Mouse (Mus musculus) midbrain, postnatal 0 days (tissue): ENCODE results near the gene Srsf3. TPM values are rescaled to one million over a fixed set of nuclear protein-coding genes. Genes with fewer than 3 reads are reported as not detected.

Source experiments
- ATAC-seq: fragments of 200-750 bp; cut with Nextera tagmentation; 2 replicates; pipeline ENCODE4 v1.8.0; 2017; ENCODE audit warnings: moderate number of reproducible peaks, mild to moderate bottlenecking, moderate TSS enrichment, moderate library complexity; ENCODE audit not compliant: low FRiP score
- DNase-seq: peaks from one replicate; pipeline ENCODE4 v3.0.0-alpha.2; 2015; ENCODE audit warnings: low spot score
- H3K27ac ChIP-seq: fragments of 300-500 bp; sonication (generic); 2 replicates; pipeline ENCODE4 v1.5.1; 2014; ENCODE audit warnings: low read depth, mild to moderate bottlenecking, low read length, mixed read lengths
- H3K27me3 ChIP-seq: fragments of 300-500 bp; sonication (generic); 2 replicates; pipeline ENCODE4 v1.6.1; 2014; ENCODE audit warnings: low read length, control low read depth, mixed read lengths; ENCODE audit not compliant: insufficient read depth
- H3K36me3 ChIP-seq: fragments of 300-500 bp; sonication (generic); 2 replicates; pipeline ENCODE4 v1.6.1; 2014; ENCODE audit warnings: low read length, control low read depth, mixed read lengths; ENCODE audit not compliant: insufficient read depth
- H3K4me1 ChIP-seq: fragments of 300-500 bp; sonication (generic); 2 replicates; pipeline ENCODE4 v1.6.1; 2014; ENCODE audit warnings: mild to moderate bottlenecking, control low read depth, antibody characterized with exemption, low read length, mixed read lengths; ENCODE audit not compliant: insufficient read depth
- H3K4me2 ChIP-seq: fragments of 300-500 bp; sonication (generic); 2 replicates; pipeline ENCODE4 v1.6.1; 2014; ENCODE audit warnings: low read depth, mild to moderate bottlenecking, low read length, mixed read lengths; ENCODE audit not compliant: poor library complexity, severe bottlenecking
- H3K4me3 ChIP-seq: fragments of 300-500 bp; sonication (generic); 2 replicates; pipeline ENCODE4 v1.5.1; 2014; ENCODE audit warnings: low read depth, mild to moderate bottlenecking, low read length, moderate library complexity
- H3K9ac ChIP-seq: fragments of 300-500 bp; sonication (generic); replicated peaks from 2 replicates; pipeline ENCODE4 v1.6.1; 2014; ENCODE audit warnings: mild to moderate bottlenecking, low read length, moderate library complexity, mixed read lengths; ENCODE audit not compliant: poor library complexity, severe bottlenecking
- H3K9me3 ChIP-seq: fragments of 300-500 bp; sonication (generic); 2 replicates; pipeline ENCODE4 v1.6.1; 2016; ENCODE audit warnings: low read length, control low read depth
- CTCF ChIP-seq: IDR thresholded peaks from 2 replicates; pipeline ENCODE4 v1.5.1; 2016; ENCODE audit warnings: antibody characterized with exemption, mild to moderate bottlenecking
- WGBS: fragments of 180-500 bp; shearing (Covaris S2); extraction: QIAGEN DNeasy Blood & Tissue Kit; methylation state at CpG from one replicate; pipeline ENCODE4 v1.1.7; 2014; 5-methylcytosine and 5-hydroxymethylcytosine counted together
- polyA plus RNA-seq: library from polyadenylated mRNA; unstranded; fragments of >200 nt; fragmentation: Nextera tagmentation; extraction: Ambion mirVana; gene quantifications from 2 replicates; pipeline ENCODE4 v1.2.1, GENCODE M21; 2015
- total RNA-seq: library from RNA; depleted of rRNA; stranded (reverse); fragments of >200 nt; gene quantifications from 2 replicates; pipeline ENCODE4 v1.2.3, GENCODE M21; 2014

The Srsf3 gene
- total and polyA plus RNA-seq, 2 experiments from 2014 or later, result 119 to 296 TPM

DNA sequence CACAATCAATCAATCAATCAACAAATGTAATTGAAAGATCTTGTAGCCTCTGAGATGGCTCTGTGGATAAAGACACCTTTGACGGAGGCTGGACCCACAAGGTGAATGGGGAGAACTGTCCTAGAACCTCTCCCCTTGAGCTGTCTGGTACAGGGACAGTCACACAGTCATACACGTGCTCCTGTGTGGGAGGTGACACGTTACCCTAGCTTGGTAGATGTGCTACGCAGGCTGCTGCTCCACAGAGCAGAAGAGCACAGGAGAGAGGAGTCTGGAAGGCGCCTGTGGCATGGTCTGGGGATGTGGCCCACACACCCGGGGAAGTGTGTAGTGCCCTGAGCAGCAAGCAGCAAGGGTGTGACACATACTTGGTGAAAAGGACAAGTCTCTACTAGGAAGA, 22.0 kb downstream of the Srsf3 start:
- Histone ChIP-seq H3K4me3 (no peak overlapping the region), H3K4me2 (no peak overlapping the region), H3K36me3 (0 out of 2 replicates have a peak, but pooled peaks cover 2% of the 10 kb centered on the region), H3K27me3 (no peaks in the 10 kb centered on the region), H3K4me1 (no peaks in the 10 kb centered on the region), H3K9ac (no peak overlapping the region), H3K9me3 (no peaks in the 10 kb centered on the region), H3K27ac (no peak overlapping the region)
- WGBS, result 80% methylated on average over 6 of the region's 6 CpGs
- DNase-seq (no peak), ATAC-seq (no peak)
- TF ChIP-seq CTCF, result no peak

- 0 out of 2 replicates have a peak, but pooled peaks cover 2% of the 10 kb centered on the region for H3K36me3 ChIP-seq
- no peaks in the 10 kb centered on the region for H3K27me3 ChIP-seq
- no peaks in the 10 kb centered on the region for H3K9me3 ChIP-seq
- 72% methylated on average over 5 of the region's 5 CpGs for WGBS
- no peak overlapping the region for H3K27ac ChIP-seq
- no peaks in the 10 kb centered on the region for H3K4me1 ChIP-seq
- no peak for ATAC-seq
- no peak overlapping the region for H3K9ac ChIP-seq
- TF ChIP-seq CTCF, result no peak
- H3K4me3 ChIP-seq, result no peak overlapping the region
- H3K4me2 ChIP-seq, result no peak overlapping the region
- DNase-seq, result no peak
Measured at GRCm38 (mm10) chr17:29055586-29055985, 23.2 kb downstream of the Srsf3 start.

DNA sequence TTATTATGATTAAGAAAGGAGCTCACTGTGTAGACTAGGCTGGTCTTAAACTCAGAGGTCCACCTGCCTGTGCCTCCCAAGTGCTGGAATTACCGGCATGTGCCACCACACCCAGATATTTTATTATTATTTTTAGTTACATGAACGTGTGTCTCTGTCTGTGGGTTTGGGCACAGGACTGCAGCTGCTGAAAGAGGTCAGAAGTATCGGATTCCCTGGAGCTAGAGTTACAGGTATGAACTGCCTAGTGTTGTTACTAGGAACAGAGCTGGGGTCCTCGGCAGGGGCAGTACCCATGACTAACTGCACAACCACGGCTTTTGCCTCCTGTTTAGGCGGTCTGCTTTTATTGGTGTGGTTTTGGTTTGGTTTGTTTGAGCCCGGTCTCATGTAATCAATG, 23.8 kb downstream of the Srsf3 start:
- ATAC-seq (no peak), DNase-seq (no peak)
- Histone ChIP-seq H3K4me2 (no peak overlapping the region), H3K4me3 (no peak overlapping the region), H3K27ac (no peak overlapping the region), H3K36me3 (0 out of 2 replicates have a peak, but pooled peaks cover 2% of the 10 kb centered on the region), H3K27me3 (no peaks in the 10 kb centered on the region), H3K4me1 (no peaks in the 10 kb centered on the region), H3K9me3 (no peaks in the 10 kb centered on the region), H3K9ac (no peak overlapping the region)
- TF ChIP-seq CTCF, result no peak
- 43% methylated on average over 7 of the region's 7 CpGs for WGBS

DNA sequence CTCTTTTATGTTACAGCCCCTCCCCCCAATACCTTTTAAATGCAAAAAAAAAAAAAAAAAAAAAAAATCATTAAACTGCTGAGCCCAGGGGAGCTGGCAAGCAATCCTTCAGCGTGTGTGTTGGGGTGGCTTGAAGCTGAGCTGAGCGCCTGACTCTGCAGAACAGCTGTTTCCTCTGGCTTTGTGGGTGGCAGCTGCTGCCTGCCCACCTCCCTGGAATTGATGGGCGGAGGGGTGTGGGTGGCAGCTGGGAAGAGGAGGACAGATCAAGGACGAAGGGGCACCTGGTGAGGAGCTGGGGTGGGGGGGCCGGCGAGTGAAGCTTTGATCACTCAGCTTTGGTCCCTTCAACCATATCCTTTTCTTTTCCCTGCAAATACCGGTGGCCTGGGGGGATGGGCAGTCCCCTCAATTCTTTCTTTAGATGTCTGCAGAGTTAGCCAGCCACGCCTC, 24.3 kb downstream of the Srsf3 start:
- Histone ChIP-seq H3K9ac (no peak overlapping the region), H3K27me3 (no peaks in the 10 kb centered on the region), H3K36me3 (0 out of 2 replicates have a peak, but pooled peaks cover 2% of the 10 kb centered on the region), H3K4me1 (no peaks in the 10 kb centered on the region), H3K4me2 (no peak overlapping the region), H3K27ac (no peak overlapping the region), H3K4me3 (no peak overlapping the region), H3K9me3 (no peaks in the 10 kb centered on the region)
- DNase-seq, result peak; percentile 55
- 0 out of 2 replicates have a peak, but pooled peaks have one; percentile 23 for ATAC-seq
- no peak for TF ChIP-seq CTCF
- WGBS, result 10% methylated on average over 8 of the region's 8 CpGs

DNA sequence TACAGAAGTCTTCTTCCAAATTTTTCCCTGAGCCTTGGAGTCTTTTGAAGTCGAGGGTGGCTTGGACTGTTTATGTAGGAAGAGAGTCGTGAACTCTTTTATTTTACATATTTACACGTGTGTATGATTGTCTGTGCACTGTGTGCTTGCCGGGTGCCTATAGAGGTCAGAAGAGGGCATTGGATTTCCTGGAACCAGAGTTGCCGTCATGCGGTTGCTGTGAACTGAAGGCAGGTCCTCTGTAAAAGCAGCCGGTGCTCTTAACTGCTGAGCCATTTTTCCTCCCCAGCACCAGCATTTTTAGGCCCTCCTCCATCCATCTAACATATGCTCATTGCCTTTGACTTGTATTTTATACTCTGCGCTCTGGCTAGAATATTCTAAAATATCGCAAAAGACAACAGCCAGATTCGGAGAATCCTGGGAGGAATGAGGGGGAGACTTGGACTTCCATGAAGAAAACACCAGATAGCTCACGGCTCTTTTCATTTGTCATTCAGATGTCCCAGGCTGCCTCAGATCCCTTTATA, 25.0 kb downstream of the Srsf3 start:
- Histone ChIP-seq H3K36me3 (0 out of 2 replicates have a peak, but pooled peaks cover 2% of the 10 kb centered on the region), H3K27me3 (no peaks in the 10 kb centered on the region), H3K27ac (no peak overlapping the region), H3K4me3 (no peak overlapping the region), H3K4me2 (no peak overlapping the region), H3K9me3 (no peaks in the 10 kb centered on the region), H3K9ac (no peak overlapping the region), H3K4me1 (no peaks in the 10 kb centered on the region)
- ATAC-seq (no peak), DNase-seq (no peak)
- 82% methylated on average over 11 of the region's 11 CpGs for WGBS
- TF ChIP-seq CTCF, result no peak

GRCm38 (mm10) chr17:29057961-29058360, 25.5 kb downstream of the Srsf3 start:
- ATAC-seq, result no peak
- peak; percentile 58 for DNase-seq
- 0 out of 2 replicates have a peak, but pooled peaks cover 2% of the 10 kb centered on the region for H3K4me1 ChIP-seq
- H3K27me3 ChIP-seq, result no peaks in the 10 kb centered on the region
- no peak for TF ChIP-seq CTCF
- H3K4me3 ChIP-seq, result no peak overlapping the region
- H3K36me3 ChIP-seq, result 0 out of 2 replicates have a peak, but pooled peaks cover 2% of the 10 kb centered on the region
- H3K9me3 ChIP-seq, result no peaks in the 10 kb centered on the region
- no peak overlapping the region for H3K4me2 ChIP-seq
- 68% methylated on average over 10 of the region's 10 CpGs for WGBS
- no peak overlapping the region for H3K9ac ChIP-seq
- H3K27ac ChIP-seq, result no peak overlapping the region
